Mouse (Mus musculus) heart, postnatal 0 days (tissue): Measurements from ENCODE around the gene Ift122.

Source experiments
- CTCF ChIP-seq: IDR thresholded peaks from 2 replicates; pipeline ENCODE4 v1.5.1; 2016; ENCODE audit warnings: antibody characterized with exemption, control low read depth, low read depth
- EP300 ChIP-seq: IDR thresholded peaks from 2 replicates; pipeline ENCODE4 v1.6.1; 2016; ENCODE audit warnings: antibody characterized with exemption, low read depth

DNA sequence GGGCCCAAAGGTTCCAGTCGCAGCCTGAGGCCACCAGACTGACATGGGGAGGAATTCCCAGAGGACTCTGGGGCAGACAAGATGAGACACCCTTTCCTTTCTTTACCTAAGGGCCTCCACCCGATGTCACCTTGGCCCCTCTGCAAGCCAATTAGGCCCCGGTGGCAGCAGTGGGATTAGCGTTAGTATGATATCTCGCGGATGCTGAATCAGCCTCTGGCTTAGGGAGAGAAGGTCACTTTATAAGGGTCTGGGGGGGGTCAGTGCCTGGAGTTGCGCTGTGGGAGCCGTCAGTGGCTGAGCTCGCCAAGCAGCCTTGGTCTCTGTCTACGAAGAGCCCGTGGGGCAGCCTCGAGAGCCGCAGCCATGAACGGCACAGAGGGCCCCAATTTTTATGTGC lies 78.4 kb downstream of the Ift122 start, which contains the start of gene Rho:
- TF ChIP-seq CTCF: no peak
- no peak for TF ChIP-seq EP300
